Mouse (Mus musculus) mesoderm, embryonic 11.5 days (tissue): ENCODE data around the gene Grb2.
A peak's percentile ranks its signal among the peaks of the same experiment; 100 is the strongest.

Source experiments
- DNase-seq: peaks from one replicate; pipeline ENCODE4 v3.0.0-alpha.2; 2012; ENCODE audit warnings: low read depth, low spot score

Gene Grb2

DNA sequence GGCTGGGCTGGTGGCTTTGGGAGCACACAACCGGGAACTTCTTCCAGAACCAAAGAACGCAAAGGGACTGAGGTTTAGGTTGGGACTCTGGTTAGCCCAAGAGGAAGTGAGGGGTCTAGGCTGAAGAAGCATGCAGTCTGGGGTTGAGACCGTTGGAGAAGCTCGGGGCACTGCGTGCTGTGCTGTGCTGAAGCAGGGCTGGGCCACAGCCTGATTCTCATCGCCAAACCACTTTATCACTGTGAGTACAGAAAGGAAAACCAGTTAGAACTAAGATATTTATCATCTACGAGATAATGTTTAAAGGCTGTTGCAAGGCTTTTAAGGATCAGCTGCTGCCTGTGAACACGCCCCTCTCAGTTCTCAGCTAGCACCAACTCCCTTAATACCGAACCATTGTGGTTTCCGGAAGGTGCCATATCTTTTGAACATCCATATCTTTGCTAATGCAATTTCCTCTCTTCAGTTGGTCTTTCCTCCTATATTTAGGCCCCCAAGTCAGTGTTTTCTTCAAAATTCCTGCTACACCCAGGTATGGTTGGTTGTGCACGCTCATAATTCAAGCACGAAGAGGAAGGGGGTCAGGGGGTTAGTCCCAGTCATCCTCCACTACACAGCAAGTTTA is 4.4 kb upstream of the Grb2 start:
- no peak for DNase-seq

DNA sequence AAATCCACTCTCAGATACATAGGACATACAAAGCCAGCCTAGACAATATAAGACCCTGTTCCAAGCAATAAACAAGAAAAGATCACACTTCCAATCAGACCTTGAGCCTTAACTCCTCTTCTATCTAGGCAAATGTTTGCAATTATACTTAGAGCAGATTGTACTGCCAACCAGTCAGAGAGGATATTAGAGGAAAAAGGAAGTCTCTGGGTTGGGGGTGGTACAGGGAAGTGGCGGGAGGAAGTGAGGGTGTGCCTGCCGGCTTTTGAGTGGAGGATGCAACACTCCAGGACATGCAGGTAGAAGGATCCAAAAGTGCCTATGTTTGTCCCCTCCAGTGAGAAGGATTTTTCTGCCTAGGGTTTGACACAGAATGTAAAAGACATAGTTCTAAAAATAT is 3.9 kb upstream of the Grb2 start:
- DNase-seq, result no peak

DNA sequence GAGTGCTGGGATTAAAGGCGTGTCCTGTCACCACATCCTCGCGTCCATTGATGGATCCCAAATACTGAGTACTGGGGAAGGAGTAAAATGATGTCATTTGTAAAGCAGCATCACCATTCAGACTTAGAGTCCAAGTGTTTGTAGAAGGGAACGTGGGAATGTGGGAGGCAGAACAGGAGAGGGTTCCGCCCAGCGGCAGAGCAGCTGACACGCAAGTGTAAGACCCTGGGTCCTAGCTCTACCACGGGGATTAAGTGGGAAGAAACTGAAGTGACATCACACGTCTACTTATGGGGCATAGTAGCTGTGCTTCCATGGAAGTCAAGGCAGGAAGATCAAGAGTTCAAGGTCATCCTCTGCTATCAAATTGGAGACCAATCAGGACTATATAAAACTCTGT is 2.7 kb upstream of the Grb2 start:
- DNase-seq, result no peak

DNA sequence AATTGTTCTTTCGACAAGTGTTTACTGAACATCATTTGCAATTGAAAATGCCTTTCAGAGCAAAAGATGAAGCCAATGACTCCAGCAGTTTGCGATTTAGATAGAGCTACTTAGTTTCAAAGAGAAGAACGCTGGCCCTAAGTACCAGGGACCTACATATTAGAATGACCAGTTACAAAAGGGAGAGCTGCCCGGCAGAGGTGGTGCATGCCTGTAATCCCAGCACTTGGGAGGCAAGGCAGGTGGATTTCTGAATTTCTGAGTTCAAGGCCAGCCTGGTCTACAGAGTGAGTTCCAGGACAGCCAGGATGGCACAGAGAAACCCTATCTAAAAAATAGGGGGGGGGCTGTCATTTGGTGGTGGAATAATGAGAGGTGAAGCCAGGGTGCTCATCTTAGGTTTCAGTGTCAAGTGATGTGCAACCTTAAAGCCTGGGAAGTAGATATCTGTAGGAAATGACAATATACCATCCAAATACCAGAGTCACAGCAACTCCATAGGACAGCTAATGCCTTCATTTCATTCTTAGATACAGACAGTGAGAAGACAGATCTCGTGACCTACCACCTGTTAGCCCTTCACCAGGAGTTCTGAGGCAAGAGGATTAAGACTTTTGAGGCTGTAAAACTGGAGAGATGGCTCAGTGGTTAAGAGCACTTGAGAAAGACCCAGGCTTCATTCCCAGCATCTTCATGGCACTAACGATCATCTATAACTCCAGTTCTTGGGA is 1.6 kb upstream of the Grb2 start:
- DNase-seq, result no peak

- peak; percentile 23 for DNase-seq
Observed at GRCm38 (mm10) chr11:115708956-115709828, 795 bp upstream of the Grb2 start.

- peak; percentile 86 for DNase-seq
Observed at GRCm38 (mm10) chr11:115707313-115708208, 836 bp downstream of the Grb2 start.

DNA sequence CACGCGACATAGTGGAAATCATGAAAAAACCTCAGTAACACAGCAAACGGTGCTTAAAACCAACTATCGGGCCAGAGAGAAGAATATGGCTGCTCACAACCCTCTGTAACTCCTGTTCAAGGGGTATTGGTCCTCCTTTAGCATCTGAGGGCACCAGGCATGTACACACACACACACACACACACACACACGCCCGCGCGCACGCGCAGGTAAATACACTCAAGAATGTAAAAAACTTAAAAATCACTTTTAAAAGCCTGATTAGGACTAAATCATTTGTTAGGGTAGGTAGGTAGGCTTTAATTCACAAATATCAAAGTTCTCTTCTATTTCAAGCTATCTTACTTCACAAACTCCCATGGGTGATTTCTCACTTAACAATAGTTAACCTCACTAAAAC is 1.8 kb downstream of the Grb2 start:
- DNase-seq, result no peak

- DNase-seq, result no peak
Observed at GRCm38 (mm10) chr11:115705561-115705960, 2.8 kb downstream of the Grb2 start.

GRCm38 (mm10) chr11:115704648-115705047 is 3.7 kb downstream of the Grb2 start:
- no peak for DNase-seq

GRCm38 (mm10) chr11:115703466-115703865 is 4.9 kb downstream of the Grb2 start:
- DNase-seq, result no peak

GRCm38 (mm10) chr11:115698986-115699728 is 9.2 kb downstream of the Grb2 start:
- peak; percentile 91 for DNase-seq

DNA sequence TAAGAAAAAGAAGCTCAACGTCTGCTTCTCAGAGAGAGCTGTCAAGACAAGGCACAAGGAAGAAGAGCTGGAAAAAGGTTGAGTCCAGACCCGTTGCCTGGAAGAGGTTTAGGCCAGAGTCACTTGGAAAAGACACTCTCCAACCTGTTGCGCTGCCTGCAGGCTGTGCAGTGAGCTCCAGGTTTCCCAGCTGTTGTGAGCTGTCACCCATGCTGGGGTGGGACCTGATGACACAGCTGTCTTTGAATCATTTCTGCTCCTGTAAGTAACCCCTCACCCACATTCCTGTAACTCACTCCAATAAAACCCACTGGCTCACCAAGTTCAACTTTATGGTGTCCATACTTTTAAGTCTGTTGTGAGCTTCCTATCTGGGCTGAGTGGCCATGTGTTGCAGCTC is 10.7 kb downstream of the Grb2 start:
- no peak for DNase-seq

DNA sequence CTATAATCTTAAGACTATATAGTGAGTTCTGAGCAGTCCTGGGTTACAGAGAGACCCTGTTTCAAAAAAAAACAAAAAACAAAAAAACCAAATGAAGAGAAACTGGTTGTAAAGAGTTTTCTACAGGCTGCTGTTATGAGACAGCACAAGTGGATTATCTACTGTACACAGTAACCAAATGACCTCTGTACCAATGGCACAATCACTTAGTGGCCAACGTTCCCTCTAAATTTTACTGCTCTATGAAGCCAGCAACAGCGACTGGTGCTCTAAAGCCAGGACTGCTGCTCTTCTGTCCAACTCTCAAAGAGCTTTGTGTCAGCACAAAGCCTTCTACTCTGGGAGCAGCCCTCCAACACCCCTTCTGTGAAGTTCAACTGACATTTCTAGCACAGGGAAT is 11.3 kb downstream of the Grb2 start:
- DNase-seq, result no peak

- DNase-seq, result no peak
Observed at GRCm38 (mm10) chr11:115696471-115696870, 11.9 kb downstream of the Grb2 start.

GRCm38 (mm10) chr11:115693979-115694578 is 14.3 kb downstream of the Grb2 start:
- DNase-seq, result no peak

- DNase-seq, result no peak
Observed at GRCm38 (mm10) chr11:115692800-115693199, 15.6 kb downstream of the Grb2 start.

GRCm38 (mm10) chr11:115691976-115692375 is 16.4 kb downstream of the Grb2 start:
- no peak for DNase-seq

DNA sequence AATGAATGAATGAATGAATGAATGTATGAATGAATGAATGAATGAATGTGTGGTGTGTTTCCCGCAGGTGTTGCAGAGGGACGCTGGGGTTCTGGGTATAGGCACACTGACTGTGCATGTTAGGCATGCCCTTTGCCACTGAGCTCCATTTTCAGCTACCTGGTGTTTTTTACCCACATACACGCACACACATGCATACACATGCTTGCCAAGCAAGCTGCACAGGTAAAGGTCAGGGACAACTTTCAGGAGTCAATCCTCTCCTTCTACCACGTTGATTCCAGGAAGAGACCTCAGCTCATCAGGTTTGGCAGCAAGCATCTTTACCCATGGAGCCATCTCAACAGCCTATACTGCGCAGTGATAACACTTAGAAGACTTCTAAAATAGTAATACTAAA is 16.9 kb downstream of the Grb2 start:
- no peak for DNase-seq

GRCm38 (mm10) chr11:115691013-115691412 is 17.4 kb downstream of the Grb2 start:
- DNase-seq, result no peak

- DNase-seq, result no peak
Observed at GRCm38 (mm10) chr11:115690356-115690755, 18.0 kb downstream of the Grb2 start.
